Mouse (Mus musculus) cerebellum, adult 2 months (tissue): Measurements from ENCODE around the gene Ilkap.

Experiments used
- CTCF ChIP-seq: fragments of 200-500 bp; IDR thresholded peaks from 2 replicates; pipeline ENCODE4 v1.5.1; 2011; ENCODE audit warnings: low read depth, mild to moderate bottlenecking, control low read depth, low read length, moderate library complexity, borderline replicate concordance; ENCODE audit not compliant: insufficient read depth
- POLR2A ChIP-seq: fragments of 200-500 bp; IDR thresholded peaks from 2 replicates; pipeline ENCODE4 v1.6.1; 2011; ENCODE audit warnings: low read length, control low read depth, borderline replicate concordance; ENCODE audit not compliant: insufficient read depth

GRCm38 (mm10) chr1:91434905-91435304, 36.3 kb upstream of the Ilkap start:
- TF ChIP-seq CTCF (no peak), POLR2A (no peak)
